Mouse (Mus musculus) skeletal muscle tissue, adult 2 months (tissue): ENCODE measurements around the gene Vmn1r166.
"Not testable (repeated sequence)": the region's sequence is repeated elsewhere in the genome, so short reads cannot be mapped to it uniquely, and the experiment has no call there.

Experiments used
- DNase-seq: peaks from one replicate; pipeline ENCODE4 v3.0.0-alpha.2; 2012; ENCODE audit warnings: low read depth, low spot score

Gene Vmn1r166

DNA sequence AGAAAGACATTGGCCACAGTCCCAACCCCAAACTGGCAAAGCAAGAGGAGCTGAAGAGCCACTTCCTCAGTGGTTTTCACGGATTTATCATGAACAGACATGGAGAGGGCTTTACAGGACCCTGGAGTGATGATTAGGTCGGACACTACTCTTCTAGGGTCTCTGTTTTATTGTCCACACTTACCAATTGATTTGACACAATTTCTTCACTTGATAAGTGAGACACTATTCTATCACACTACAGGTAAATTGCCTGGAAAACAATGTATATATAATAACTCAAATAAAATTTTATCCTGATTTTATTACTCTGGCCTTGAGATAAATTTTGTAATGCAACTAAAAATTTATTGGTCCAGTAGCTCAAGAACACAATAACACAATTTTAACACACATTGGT is at the start of gene Vmn1r166:
Gene Vmn1r166, minus strand, starts transcription at position 101 of the 400 bp plus-strand sequence.
- DNase-seq = not testable (repeated sequence)

DNA sequence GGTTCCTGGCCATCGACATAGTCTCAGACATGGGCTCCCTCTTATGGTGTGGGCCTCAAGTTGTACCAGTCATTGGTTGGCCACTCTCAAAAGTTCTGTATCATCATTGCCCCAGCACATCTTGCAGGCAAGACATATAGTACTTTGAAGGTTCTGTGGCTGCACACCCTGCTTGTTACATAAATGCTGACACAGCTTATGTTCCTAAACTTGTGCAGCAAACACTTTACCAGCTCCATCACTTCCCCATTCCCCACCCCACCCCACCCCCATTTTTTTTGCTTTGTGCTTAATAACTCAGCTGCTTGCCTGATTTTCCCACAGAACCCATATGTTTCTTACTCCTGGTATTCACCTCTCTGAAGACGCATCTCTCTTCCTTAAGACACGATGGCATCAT is 49.4 kb upstream of the Vmn1r166 start, which contains the start of gene Nlrp4e:
Gene Nlrp4e, plus strand, starts transcription at position 301 of the 400 bp plus-strand sequence.
- DNase-seq = not testable (repeated sequence)

DNA sequence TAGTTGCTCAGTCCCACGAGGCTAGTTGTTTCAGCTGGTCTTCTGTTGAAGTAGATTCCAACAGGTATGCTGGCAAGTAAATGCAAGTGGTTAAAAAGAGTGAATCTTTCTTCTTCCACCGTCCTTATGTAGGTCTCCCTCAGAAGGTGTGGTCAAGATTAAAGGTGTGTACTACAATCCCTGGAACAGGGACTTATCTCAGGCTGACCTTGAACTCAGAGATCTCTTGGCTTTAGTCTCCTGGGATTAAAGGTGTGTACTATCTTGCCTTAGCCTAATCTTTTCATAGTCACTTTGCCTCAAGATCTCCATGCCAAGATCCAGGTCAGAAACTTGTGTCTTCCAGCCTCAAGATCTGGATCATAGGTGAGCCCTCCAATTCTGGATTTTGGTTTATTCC is 27.3 kb upstream of the Vmn1r166 start, which contains the start of gene Gm6902:
Gene Gm6902, minus strand, starts transcription at position 101 of the 400 bp plus-strand sequence.
- DNase-seq = not testable (repeated sequence)

DNA sequence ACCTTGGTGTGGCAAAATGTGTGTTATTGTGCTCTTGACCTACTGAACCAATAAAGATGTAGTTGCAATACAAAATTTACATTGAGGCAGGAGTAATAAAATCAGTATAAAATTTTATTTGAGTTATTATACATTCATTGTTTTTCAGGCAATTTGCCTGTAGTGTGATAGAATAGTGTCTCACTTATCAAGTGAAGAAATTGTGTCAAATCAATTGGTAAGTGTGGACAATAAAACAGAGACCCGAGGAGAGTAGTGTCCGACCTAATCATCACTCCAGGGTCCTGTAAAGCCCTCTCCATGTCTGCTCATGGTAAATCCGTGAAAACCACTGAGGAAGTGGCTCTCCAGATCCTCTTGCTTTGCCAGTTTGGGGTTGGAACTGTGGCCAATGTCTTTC is 34.5 kb downstream of the Vmn1r166 start, which contains the start of gene Vmn1r165:
Gene Vmn1r165, plus strand, starts transcription at position 301 of the 400 bp plus-strand sequence.
- not testable (repeated sequence) for DNase-seq
